Mouse (Mus musculus) c-Kit-positive CD71-negative TER-119-negative erythroid progenitor cells, embryonic 14.5 days (primary cell): ENCODE measurements around the gene Prkx.

Source experiments
- DNase-seq: peaks from one replicate; pipeline ENCODE4 v3.0.0-alpha.2; 2013; ENCODE audit warnings: low read depth

Gene Prkx

GRCm38 (mm10) chrX:77796238-77796835 lies at the start of gene Prkx:
Gene Prkx (minus strand): TSS chrX:77796278.
- no peak for DNase-seq

- DNase-seq, result no peak
These were observed 16.0 kb upstream of the Prkx start for GRCm38 (mm10) chrX:77812031-77812430.

DNA sequence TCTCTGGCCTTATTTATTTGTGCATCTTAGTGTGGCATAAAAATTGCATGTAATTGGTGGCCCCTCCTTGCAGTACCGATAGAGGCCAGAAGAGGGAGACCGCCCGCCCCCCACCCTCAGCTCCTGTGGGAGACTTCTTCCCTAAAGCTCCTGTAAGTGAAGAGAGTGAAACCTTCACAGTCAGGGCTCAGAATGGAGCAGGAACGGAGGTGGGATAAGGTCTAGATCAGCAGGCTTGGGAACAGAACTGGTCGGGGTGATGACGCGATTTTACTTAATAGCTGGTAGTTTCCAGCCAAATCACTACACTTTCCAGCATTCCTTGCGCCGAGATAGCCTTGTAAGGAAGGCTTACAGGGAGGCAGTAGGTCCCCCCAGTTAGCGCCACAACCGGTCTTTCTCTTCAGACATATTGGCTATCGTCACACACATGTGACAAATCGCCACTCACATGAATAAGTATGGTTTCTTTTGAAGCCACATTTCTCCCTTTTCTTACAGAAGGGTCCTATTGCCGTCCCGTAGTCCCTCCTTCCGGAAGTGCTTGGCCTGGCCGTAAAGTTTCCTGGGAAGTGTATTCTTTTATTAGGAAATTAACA lies 14.6 kb upstream of the Prkx start:
- no peak for DNase-seq

- DNase-seq, result peak; percentile 30
These were observed 12.5 kb upstream of the Prkx start for GRCm38 (mm10) chrX:77808602-77809001.

GRCm38 (mm10) chrX:77802293-77802692 lies 6.2 kb upstream of the Prkx start:
- no peak for DNase-seq

DNA sequence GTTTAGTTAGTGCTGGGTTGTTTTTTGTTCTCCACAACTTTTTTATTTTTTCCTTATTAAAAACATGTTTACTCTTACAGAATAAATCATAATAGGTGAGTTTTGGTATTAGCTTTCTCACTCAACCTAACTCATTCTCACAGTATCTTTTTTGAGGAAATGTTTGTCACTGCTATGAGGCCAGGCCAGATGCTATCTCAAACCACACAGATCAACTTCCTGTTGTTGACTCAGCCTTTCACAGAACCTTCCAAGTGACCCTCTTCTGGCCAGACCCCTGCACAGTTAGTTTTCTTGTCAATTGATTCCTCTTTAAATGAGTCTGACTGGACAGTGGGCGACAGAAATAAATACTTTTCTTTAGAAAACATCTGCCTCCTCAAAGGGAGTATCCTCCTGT lies 5.5 kb upstream of the Prkx start:
- no peak for DNase-seq

DNA sequence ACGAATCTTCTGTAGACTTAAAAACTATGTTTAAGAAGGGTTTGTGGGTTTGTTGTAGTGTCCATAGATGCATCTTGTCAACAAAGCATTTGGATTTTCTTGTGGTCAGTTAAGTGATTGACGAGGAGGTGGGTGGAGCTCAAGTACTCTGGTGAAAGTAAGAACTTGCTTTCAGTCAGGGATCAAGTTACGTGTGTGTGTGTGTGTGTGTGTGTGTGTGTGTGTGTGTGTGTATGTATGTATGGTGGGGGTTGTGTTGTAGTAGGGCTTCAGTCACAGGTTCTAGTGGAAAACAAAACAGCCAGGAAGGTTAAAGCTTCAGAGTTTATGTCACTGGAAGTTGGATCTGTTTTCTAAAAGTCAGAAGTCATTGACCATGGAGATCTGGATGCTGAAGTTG lies 3.5 kb upstream of the Prkx start:
- no peak for DNase-seq

DNA sequence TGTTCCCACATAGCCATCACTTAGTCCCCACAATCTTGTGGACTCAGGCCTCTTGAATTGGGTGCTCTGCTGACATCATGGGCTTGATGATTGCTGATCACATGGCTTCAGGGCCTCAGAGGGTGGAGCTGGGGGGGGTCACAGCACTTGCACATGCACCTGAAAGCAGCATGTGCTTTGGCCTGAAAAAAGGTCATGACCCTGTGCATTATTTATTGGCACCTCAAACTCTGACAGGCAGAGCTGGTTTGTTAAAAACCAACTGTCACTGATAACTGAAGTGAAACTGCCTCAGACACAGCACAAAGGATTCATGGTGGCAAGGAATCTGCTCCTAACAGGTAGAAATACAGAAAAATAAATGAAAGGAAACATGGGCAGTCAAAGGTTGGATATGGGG lies 1.7 kb upstream of the Prkx start:
- DNase-seq, result no peak

DNA sequence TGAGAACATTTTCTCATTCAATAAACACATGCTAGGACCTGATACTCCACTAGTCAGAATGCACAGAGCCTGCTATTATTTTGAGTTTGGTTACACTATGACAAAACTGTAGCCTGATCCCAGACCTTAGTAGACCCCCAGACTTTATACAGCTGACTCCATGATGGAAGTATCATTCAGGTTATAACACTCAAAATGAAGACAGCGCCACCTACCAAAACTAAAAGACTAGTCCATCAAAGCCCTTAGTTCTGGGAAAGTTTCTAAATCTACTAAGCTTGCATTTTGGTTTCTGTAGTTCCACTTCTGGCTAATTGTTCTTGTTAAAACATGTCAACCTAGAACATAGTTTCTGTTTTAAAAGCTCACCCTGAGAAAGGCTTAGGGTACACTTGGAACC lies 838 bp upstream of the Prkx start:
- DNase-seq, result no peak

DNA sequence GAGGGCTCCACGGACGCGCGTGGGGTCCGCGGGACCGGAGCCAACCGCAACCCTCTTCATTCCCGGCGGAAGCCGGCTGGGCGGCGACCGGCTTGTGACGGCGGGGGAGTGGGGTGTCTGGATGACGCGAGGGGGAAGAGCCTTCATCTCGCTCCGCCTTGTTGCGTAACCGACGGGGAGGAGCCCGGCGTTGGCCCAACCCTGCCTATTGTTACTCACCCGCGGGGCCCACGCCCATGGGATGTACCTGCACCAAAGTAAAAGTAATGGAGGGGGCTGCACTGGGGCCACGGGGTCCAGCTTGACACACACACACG lies 262 bp downstream of the Prkx start:
- DNase-seq, result peak; percentile 68

DNA sequence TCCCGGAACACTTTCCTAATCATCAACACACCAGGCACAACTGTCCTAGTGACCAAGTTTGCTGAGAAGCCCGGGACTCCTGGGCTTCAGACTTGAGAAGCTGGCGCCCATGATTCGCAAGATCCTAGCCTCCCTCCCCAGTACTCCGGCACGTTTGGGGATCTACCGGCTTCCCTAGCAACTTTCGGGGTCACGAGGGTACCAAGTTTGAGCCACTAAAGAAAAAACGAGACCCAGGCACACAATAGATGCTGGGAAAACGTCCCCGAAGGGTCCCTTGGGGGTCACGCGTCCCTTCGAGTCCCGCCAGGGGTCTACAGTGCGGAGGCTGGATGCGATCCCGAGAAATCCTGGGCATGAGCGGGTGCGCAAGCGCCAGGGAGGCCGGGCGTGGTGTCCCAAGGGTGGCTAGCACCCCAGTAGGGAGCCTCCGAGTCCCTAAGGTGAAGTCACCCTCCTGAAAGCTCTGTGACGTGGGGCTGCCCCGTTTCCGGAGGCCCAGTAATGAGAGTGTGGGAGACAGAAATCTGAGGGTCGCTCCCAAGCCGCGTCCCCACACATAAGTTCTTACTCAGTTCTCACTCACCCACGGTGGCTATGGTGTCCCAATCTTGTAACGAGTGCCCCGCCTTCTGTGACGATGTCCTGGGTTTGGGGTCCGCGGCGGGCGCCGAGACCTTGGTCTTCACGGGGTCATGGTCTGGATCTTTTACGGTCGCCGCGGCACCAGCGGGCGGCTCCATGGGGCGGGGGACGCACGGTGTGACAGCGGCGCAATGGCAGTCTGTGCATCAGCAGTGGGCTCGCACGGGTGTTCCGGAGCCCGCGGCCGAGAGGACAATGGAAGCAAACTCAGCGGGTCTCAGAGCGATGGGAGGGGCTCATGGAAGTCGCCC lies 868 bp downstream of the Prkx start:
- DNase-seq, result no peak

GRCm38 (mm10) chrX:77788675-77789074 lies 7.4 kb downstream of the Prkx start:
- no peak for DNase-seq

DNA sequence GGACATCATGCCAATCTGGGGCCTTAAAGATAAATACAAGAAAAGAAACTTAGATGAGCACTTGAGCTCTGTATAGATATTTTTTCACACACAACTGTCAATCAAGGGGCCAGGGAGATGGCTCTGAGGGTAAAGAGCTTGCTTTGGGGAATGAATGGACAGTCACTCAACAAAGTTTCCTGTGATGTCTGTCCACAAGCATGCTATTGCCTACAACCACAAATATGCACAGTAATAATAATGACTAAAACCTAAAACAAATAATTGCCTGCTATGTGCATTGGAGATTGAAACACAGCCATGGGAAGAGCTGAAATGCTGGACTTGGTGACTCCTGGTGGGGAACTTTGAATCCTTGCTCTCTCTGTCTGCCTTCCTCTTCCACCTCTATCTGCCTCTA lies 9.7 kb downstream of the Prkx start:
- no peak for DNase-seq

GRCm38 (mm10) chrX:77777822-77778221 lies 18.3 kb downstream of the Prkx start:
- DNase-seq, result no peak

DNA sequence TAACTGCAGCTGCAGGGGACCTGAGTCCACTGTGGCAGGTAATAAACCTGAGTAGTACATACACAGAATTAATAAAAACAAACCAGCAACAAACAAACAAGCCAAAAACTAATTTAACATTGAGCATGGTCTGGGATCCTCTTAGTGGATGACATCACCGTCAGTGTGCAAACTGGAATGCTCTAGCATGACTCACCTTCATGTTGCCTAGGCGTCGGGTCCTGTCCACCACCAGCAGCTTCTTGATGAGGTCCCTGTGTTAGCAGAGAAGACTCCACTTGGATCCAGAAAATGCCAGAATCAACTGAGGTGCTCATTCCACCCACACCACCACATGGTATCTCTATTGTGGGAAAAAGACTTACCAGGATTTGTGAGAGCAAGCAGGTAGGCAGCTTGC lies 30.9 kb downstream of the Prkx start:
- DNase-seq, result no peak

DNA sequence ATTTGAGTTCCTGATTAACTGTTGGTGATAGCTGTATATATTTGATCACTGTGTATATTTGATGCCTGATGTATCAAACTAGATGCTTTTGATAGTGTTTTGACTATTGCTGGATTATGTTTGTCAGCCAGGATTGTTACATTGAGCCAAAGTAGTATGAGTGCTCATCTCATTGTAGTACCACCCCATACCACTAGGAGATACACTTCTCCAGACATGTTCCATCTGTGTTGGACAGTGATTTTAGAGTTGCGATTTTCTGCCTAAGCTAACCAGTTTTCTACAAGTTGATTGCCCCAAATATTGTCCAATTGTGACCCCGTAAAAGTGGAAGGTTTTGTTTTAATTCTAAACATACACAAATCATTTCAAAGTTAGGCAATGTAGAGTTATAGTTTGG lies 51.8 kb downstream of the Prkx start:
- no peak for DNase-seq

GRCm38 (mm10) chrX:77741383-77741782 lies 54.7 kb downstream of the Prkx start:
- no peak for DNase-seq

GRCm38 (mm10) chrX:77733930-77734536 lies 62.0 kb downstream of the Prkx start:
- no peak for DNase-seq

- no peak for DNase-seq
These were observed 75.8 kb downstream of the Prkx start for GRCm38 (mm10) chrX:77720298-77720697.
